Mouse (Mus musculus): ENCODE measurements around the gene Ccnd3.

- TF ChIP-seq CTCF (IDR thresholded peaks at IDR 0.05) (peak; percentile 73), EP300 (IDR thresholded peaks at IDR 0.05) (no peak)
Measured at GRCm38 (mm10) chr17:47614018-47614417, 109.2 kb downstream of the Ccnd3 start.
